ENCODE assay signal across 19 mouse cellular contexts in genomic region chr19:46920571-46920970, GRCm38 (mm10).
"Had no signal": no experiment of that assay in that cellular context is flagged by ENCODE, and none has a peak within 500 bp of the region (broad histone marks: within the 10 kb centered on the region; RNA-seq: fewer than 3 reads in every experiment).

No protein-coding gene starts in this region.

- H3K9me3 ChIP-seq: midbrain, embryonic 12.5 days; midbrain, embryonic 15.5 days; neural tube, embryonic 12.5 days; neural tube, embryonic 15.5 days; stomach, embryonic 15.5 days had no signal

- H3K36me3 ChIP-seq: midbrain, embryonic 15.5 days; neural tube, embryonic 12.5 days; neural tube, embryonic 15.5 days; stomach, embryonic 15.5 days had no signal

- H3K27ac ChIP-seq: kidney, postnatal 0 days; layer of hippocampus, adult 2 months; left cerebral cortex, adult 2 months; macrophage; midbrain, embryonic 12.5 days; midbrain, embryonic 15.5 days; neural tube, embryonic 12.5 days; neural tube, embryonic 15.5 days; stomach, embryonic 15.5 days had no signal

- ATAC-seq: lung, postnatal 0 days; midbrain, embryonic 15.5 days had no signal

- H3K27me3 ChIP-seq: midbrain, embryonic 12.5 days; midbrain, embryonic 15.5 days; neural tube, embryonic 12.5 days; neural tube, embryonic 15.5 days; stomach, embryonic 15.5 days had no signal

- H3K4me2 ChIP-seq: liver, embryonic 11.5 days; lung, embryonic 14.5 days; midbrain, embryonic 12.5 days; midbrain, embryonic 15.5 days; neural tube, embryonic 12.5 days; neural tube, embryonic 15.5 days; stomach, embryonic 15.5 days had no signal

- H3K4me1 ChIP-seq: midbrain, embryonic 12.5 days; midbrain, embryonic 15.5 days; neural tube, embryonic 12.5 days; neural tube, embryonic 15.5 days; stomach, embryonic 15.5 days had no signal

- H3K4me3 ChIP-seq: layer of hippocampus, adult 2 months; left cerebral cortex, adult 2 months; midbrain, embryonic 12.5 days; midbrain, embryonic 15.5 days; neural tube, embryonic 12.5 days; neural tube, embryonic 15.5 days; stomach, embryonic 15.5 days had no signal

- H3K9ac ChIP-seq: lung, embryonic 14.5 days; midbrain, embryonic 12.5 days; midbrain, embryonic 15.5 days; neural tube, embryonic 12.5 days; neural tube, embryonic 15.5 days; stomach, embryonic 15.5 days had no signal

- DNase-seq: kidney, adult 2 months; kidney, postnatal 25 days; layer of hippocampus, adult 9-11 months; lung, embryonic 14.5 days; retina, postnatal 1 day; right cerebral cortex, postnatal 25 days; spleen, adult 18-20 months; thymus, postnatal 25 days had no signal
